Mouse (Mus musculus) CH12.LX (cell line): Measurements from ENCODE around the gene Itprip. TPM values are rescaled to one million over a fixed set of nuclear protein-coding genes. Genes with fewer than 3 reads are reported as not detected.
A peak's percentile ranks its signal among the peaks of the same experiment; 100 is the strongest.

Experiments used
- DNase-seq: peaks from one replicate; pipeline ENCODE4 v3.0.0-alpha.2; 2013; ENCODE audit errors: extremely low read depth
- H3K27ac ChIP-seq: 2 replicates; pipeline ENCODE4 v1.5.1; 2012; ENCODE audit warnings: low read depth, mild to moderate bottlenecking, control low read depth, moderate library complexity; ENCODE audit not compliant: insufficient read depth
- H3K27me3 ChIP-seq: replicated peaks from 2 replicates; pipeline ENCODE3; 2012; ENCODE audit warnings: inconsistent platforms
- H3K36me3 ChIP-seq, 2 experiments: replicated peaks in 1 of 2; 2 replicates each; pipeline versions ENCODE3 to v1.6.1; 2012; ENCODE audit warnings: inconsistent platforms in 1 of 2, low read length in 1 of 2, mild to moderate bottlenecking in 1 of 2, mixed read lengths in 1 of 2, moderate library complexity in 1 of 2; ENCODE audit not compliant: control insufficient read depth in 1 of 2, insufficient read depth in 1 of 2
- H3K4me1 ChIP-seq, 2 experiments: 2 replicates each; pipeline ENCODE4 v1.6.1; 2012; ENCODE audit warnings: inconsistent platforms in 1 of 2, moderate library complexity in 1 of 2; ENCODE audit not compliant: insufficient read depth in 2 of 2, control insufficient read depth in 1 of 2
- H3K4me2 ChIP-seq: 2 replicates; pipeline ENCODE4 v1.6.1; 2012; ENCODE audit warnings: low read depth, mild to moderate bottlenecking, control low read depth; ENCODE audit not compliant: poor library complexity, insufficient read depth, severe bottlenecking
- H3K4me3 ChIP-seq, 3 experiments: fragments of 150-350 bp in 1 of 3; sonication (generic) in 1 of 3; replicated peaks in 1 of 3; 2 replicates each; pipeline versions ENCODE3 to v1.5.1; 2011 to 2012; ENCODE audit warnings: low read depth in 2 of 3, low read length in 2 of 3, mild to moderate bottlenecking in 2 of 3, moderate library complexity in 2 of 3, control low read depth in 1 of 3, improper control_type of control experiment in 1 of 3, inconsistent platforms in 1 of 3, mixed read lengths in 1 of 3; ENCODE audit not compliant: poor library complexity in 1 of 3
- H3K79me2 ChIP-seq: replicated peaks from 2 replicates; pipeline ENCODE4 v1.6.1; 2012; ENCODE audit warnings: mild to moderate bottlenecking, moderate library complexity; ENCODE audit not compliant: control insufficient read depth, poor library complexity, insufficient read depth, severe bottlenecking; ENCODE audit errors: extremely low read depth
- H3K9ac ChIP-seq: 2 replicates; pipeline ENCODE4 v1.6.1; 2012; ENCODE audit warnings: low read depth, mild to moderate bottlenecking, control low read depth, moderate library complexity; ENCODE audit not compliant: insufficient read depth
- H3K9me3 ChIP-seq: replicated peaks from 2 replicates; pipeline ENCODE3; 2012; ENCODE audit warnings: low read length, inconsistent platforms, mixed read lengths
- BHLHE40 ChIP-seq: IDR thresholded peaks from 2 replicates; pipeline ENCODE4 v1.6.1; 2011; ENCODE audit warnings: mild to moderate bottlenecking, low read depth, low read length, improper control_type of control experiment
- EP300 ChIP-seq: IDR thresholded peaks from 2 replicates; pipeline ENCODE4 v1.6.1; 2011; ENCODE audit warnings: low read length, improper control_type of control experiment
- ETS1 ChIP-seq: conservative IDR thresholded peaks from 2 replicates; pipeline ENCODE4 v1.6.1; 2012; ENCODE audit warnings: low read depth, mild to moderate bottlenecking, inconsistent platforms, low read length, improper control_type of control experiment, moderate library complexity
- GABPA ChIP-seq: IDR thresholded peaks from 2 replicates; pipeline ENCODE4 v1.6.1; 2012; ENCODE audit warnings: low read depth, low read length, improper control_type of control experiment, inconsistent platforms; ENCODE audit not compliant: insufficient replicate concordance
- IRF4 ChIP-seq: IDR thresholded peaks from 2 replicates; pipeline ENCODE4 v1.6.1; 2014; ENCODE audit warnings: low read depth, mild to moderate bottlenecking, inconsistent platforms, low read length, improper control_type of control experiment
- MAX ChIP-seq: IDR thresholded peaks from 2 replicates; pipeline ENCODE4 v1.6.1; 2011; ENCODE audit warnings: low read length, improper control_type of control experiment
- MEF2A ChIP-seq: IDR thresholded peaks from 2 replicates; pipeline ENCODE4 v1.6.1; 2014; ENCODE audit warnings: low read depth, mild to moderate bottlenecking, inconsistent platforms, low read length, improper control_type of control experiment, borderline replicate concordance
- MYC ChIP-seq: IDR thresholded peaks from 2 replicates; pipeline ENCODE4 v1.6.1; 2011; ENCODE audit warnings: low read depth, mild to moderate bottlenecking, improper control_type of control experiment, low read length
- POLR2A ChIP-seq: IDR thresholded peaks from 2 replicates; pipeline ENCODE4 v1.6.1; 2011; ENCODE audit warnings: low read depth, mild to moderate bottlenecking, improper control_type of control experiment, low read length
- POLR2AphosphoS2 ChIP-seq: IDR thresholded peaks from 2 replicates; pipeline ENCODE4 v1.6.1; 2011; ENCODE audit warnings: low read depth, low read length, improper control_type of control experiment
- SMC3 ChIP-seq: IDR thresholded peaks from 2 replicates; pipeline ENCODE4 v1.6.1; 2011; ENCODE audit warnings: low read depth, low read length, improper control_type of control experiment
- TCF12 ChIP-seq: IDR thresholded peaks from 2 replicates; pipeline ENCODE4 v1.6.1; 2014; ENCODE audit warnings: low read depth, mild to moderate bottlenecking, inconsistent platforms, low read length, improper control_type of control experiment
- UBTF ChIP-seq: IDR thresholded peaks from 2 replicates; pipeline ENCODE4 v1.6.1; 2012; ENCODE audit warnings: low read depth, mild to moderate bottlenecking, inconsistent platforms, low read length, improper control_type of control experiment, moderate library complexity
- ZKSCAN1 ChIP-seq: IDR thresholded peaks from 2 replicates; pipeline ENCODE4 v1.6.1; 2012; ENCODE audit warnings: low read depth, inconsistent platforms, low read length, improper control_type of control experiment, borderline replicate concordance
- ZMIZ1 ChIP-seq: IDR thresholded peaks from 2 replicates; pipeline ENCODE4 v1.6.1; 2012; ENCODE audit warnings: low read depth, mild to moderate bottlenecking, inconsistent platforms, low read length, improper control_type of control experiment
- ZNF384 ChIP-seq: IDR thresholded peaks from 2 replicates; pipeline ENCODE4 v1.6.1; 2012; ENCODE audit warnings: low read depth, low read length, improper control_type of control experiment, inconsistent platforms
- dilution Hi-C: fragments of 300-500 bp; cut with MboI; formaldehyde crosslinking; loops from 2 replicates; pipeline ENCODE4 v1.14.3; 2020; ENCODE audit warnings: low sequenced_read_pairs; ENCODE audit not compliant: extremely low pct_unique_long_range_greater_than_20kb, extremely low pct_ligation_motif_present
- in situ Hi-C: fragments of 300-500 bp; cut with MboI; formaldehyde crosslinking; loops from 3 replicates; pipeline ENCODE4 v1.14.3; 2019; ENCODE audit warnings: low sequenced_read_pairs, low pct_ligation_motif_present, low pct_unique_long_range_greater_than_20kb, mixed read lengths
- polyA plus RNA-seq: library from polyadenylated mRNA; unstranded; fragments of >175 nt; gene quantifications from 2 replicates; pipeline ENCODE4 v1.2.1, GENCODE M21; 2012; ENCODE audit warnings: low read depth; ENCODE audit not compliant: insufficient read length
- total RNA-seq, 2 experiments: library from RNA; depleted of rRNA; stranded (reverse); fragments of 300-350 nt in 1 of 2; fragments of >200 nt in 1 of 2; gene quantifications; 2 replicates each; pipeline ENCODE4 v1.2.3; 2012 to 2014

The Itprip gene
- total and polyA plus RNA-seq, 3 experiments, result 9.5 to 10.9 (median 9.9) TPM

DNA sequence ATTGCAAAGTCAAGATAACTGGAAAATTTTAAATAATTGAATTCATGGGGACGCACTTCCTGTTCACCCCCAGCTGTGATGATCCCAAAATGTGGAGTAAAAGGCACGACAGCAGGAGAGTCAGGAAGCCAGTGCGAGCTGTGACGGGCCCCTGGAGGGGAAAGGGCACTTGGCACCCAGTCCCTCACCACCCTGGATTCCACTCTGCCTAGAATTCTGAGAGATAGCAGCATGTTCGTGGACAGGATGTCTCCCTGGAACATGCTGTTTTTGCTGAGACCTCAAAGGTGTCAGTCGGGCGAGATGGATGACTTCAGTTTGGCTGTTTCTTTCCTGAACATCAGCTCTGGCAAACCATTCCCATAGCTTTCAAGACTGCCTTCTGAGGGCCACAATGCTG lies 6.7 kb upstream of the Itprip start:
- no peak overlapping the region for H3K9ac ChIP-seq
- no peaks in the 10 kb centered on the region for H3K27me3 ChIP-seq
- H3K27ac ChIP-seq, result no peak overlapping the region
- no peak for TF ChIP-seq EP300
- no peak for TF ChIP-seq ETS1
- TF ChIP-seq BHLHE40, result no peak
- no peak for TF ChIP-seq SMC3
- no peak for TF ChIP-seq MYC
- TF ChIP-seq ZNF384, result no peak
- TF ChIP-seq POLR2A, result no peak
- TF ChIP-seq UBTF, result no peak
- TF ChIP-seq MAX, result no peak
- no peak for TF ChIP-seq IRF4
- TF ChIP-seq GABPA, result no peak
- TF ChIP-seq ZMIZ1, result no peak
- no peaks in the 10 kb centered on the region for H3K4me1 ChIP-seq
- H3K79me2 ChIP-seq, result no peaks in the 10 kb centered on the region
- peaks cover 2% of the 10 kb centered on the region for H3K9me3 ChIP-seq
- no peak overlapping the region for H3K4me2 ChIP-seq
- DNase-seq, result no peak
- no peaks in the 10 kb centered on the region for H3K36me3 ChIP-seq
- in situ Hi-C loops (loop anchor here (25.0 kb wide), 1 partner anchor 264 kb away; no protein-coding TSS in a partner anchor), dilution Hi-C loops (no loop called here)
- no peak overlapping the region for H3K4me3 ChIP-seq

GRCm38 (mm10) chr19:47919966-47920375 lies 872 bp upstream of the Itprip start:
- Histone ChIP-seq H3K27me3 (no peaks in the 10 kb centered on the region), H3K9me3 (no peaks in the 10 kb centered on the region), H3K79me2 (peaks cover 15% of the 10 kb centered on the region; the same call in 1 of the 2 replicates), H3K27ac (no peak overlapping the region), H3K36me3 (peaks cover 0 to 12% of the 10 kb centered on the region in 2 experiments), H3K4me1 (peaks cover 14 to 34% of the 10 kb centered on the region in 2 experiments), H3K4me3 (peak overlapping the region in 2 of 3 experiments; percentile 97 to 99), H3K9ac (peak overlapping the region; percentile 30), H3K4me2 (peak overlapping the region; percentile 56)
- dilution Hi-C loops, result no loop called here
- TF ChIP-seq POLR2A, result no peak
- no peak for TF ChIP-seq ZMIZ1
- TF ChIP-seq ZKSCAN1, result no peak
- TF ChIP-seq TCF12, result no peak
- no peak; the same call in 1 of the 2 replicates for TF ChIP-seq MEF2A
- TF ChIP-seq GABPA, result no peak
- TF ChIP-seq POLR2AphosphoS2, result no peak
- no peak for DNase-seq
- in situ Hi-C loops, result no loop called here
